Mouse (Mus musculus): Measurements from ENCODE around the gene Klf6. TPM values are rescaled to one million over a fixed set of nuclear protein-coding genes. Genes with fewer than 3 reads are reported as not detected.

Klf6 gene
- total RNA-seq (2021) = 10 to 100 TPM; 45.5 to 50.3 TPM
- long read RNA-seq, experiment 1, full-length matches to known transcripts = 57 of 59 reads
- long read RNA-seq, experiment 1, partial matches to known transcripts = 0 of 59 reads
- long read RNA-seq, experiment 1, other reads (novel, unspliced or antisense) = 2 of 59 reads
- long read RNA-seq, experiment 2, full-length matches to known transcripts = 3 of 4 reads
- long read RNA-seq, experiment 2, partial matches to known transcripts = 0 of 4 reads
- long read RNA-seq, experiment 2, other reads (novel, unspliced or antisense) = 1 of 4 reads

DNA sequence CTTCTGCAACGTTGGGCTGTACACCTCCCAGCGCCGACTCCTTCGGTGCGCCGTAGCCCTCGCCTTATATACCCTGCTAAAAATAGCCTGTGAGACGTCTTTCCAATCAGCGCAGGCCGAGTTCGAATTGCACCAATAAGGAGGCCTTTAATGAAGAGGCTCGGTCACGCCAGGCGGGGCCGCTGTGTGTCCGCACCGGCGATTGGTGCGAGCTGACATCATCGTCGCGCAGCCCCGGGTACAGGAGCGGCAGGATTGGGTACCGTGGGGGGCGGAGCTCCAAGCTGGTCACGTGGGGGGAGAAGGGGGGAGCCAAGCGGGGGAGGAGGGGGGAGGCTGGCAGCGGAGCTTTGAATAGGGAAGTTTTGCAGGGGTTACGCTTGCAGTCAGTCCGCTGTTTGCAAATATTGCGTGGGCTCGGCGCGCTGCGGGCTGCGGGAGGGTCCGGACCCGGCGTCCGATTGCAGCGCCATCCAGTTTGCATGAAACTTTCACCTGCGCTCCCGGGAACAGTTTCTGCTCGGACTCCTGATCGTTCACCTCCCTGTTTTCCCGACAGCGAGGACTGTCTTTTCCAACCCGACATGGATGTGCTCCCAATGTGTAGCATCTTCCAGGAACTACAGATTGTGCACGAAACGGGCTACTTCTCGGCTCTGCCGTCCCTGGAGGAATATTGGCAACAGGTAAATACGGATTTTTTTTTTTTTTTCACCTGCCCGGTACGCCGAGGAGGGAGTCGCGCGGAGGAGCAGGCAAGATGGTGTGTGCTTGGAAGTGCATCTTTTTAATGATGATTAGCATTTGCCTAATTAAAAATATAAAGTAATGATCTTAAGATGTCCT is at the start of gene Klf6:
Gene Klf6 (plus strand): TSS at position 326 of the 846 bp plus-strand sequence.
- peak; percentile 100 for DNase-seq

DNA sequence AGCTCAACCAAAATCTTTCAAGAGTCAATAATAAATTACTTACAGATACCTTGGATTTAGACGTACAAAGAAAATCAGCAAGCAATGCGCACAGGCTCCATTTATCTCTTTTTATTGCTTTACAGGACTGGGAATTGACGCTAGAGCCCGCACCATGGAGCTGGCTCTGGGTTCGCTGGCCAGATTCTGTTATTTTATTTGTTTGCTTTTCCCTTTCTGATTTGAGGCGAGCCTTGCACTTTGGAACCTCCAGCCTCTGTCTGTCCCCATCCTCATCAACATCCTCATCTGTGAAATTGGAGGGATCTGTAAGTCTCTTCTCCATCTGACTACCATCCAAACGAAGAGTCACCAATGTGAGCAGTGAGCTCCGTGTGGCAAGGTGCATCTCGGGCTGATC is 47.8 kb upstream of the Klf6 start:
- DNase-seq = no peak

DNA sequence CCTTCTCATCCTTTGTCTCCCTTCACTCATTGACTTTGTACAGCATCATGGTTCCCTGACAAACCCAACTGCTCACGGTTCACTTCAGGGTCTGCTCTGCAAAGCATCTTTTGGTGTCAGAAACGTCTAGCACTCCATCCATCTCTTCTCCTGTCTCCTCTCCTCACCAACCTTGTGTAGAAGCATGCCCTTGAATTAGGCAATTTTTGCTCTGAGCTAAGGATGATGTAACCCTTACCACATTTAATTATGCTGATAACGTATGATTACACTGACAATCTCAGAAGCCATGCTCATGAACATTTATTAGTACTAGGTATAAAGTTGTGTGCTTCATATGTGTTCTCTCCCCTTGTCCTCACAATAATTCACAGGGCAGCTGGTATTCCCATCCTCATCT is 44.0 kb upstream of the Klf6 start:
- DNase-seq = no peak

DNA sequence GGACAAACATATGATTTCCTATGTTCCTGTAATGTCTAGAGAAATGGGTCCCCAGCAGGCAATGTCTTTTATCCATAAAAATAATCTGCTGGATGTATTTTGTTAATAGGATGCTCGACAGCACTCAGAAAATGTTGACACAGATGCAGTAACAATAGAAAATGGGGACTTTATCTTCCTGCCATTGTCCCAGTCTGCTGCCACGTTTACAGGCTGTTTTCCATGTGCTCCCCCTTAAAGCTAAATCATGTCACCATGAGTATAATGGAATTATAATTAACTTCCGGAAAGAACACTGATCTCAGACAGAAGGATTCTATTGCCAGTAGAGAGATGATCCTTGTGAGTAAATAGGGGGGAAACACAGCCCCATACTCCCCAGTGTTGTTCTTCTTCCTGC is 42.1 kb upstream of the Klf6 start:
- DNase-seq = no peak

DNA sequence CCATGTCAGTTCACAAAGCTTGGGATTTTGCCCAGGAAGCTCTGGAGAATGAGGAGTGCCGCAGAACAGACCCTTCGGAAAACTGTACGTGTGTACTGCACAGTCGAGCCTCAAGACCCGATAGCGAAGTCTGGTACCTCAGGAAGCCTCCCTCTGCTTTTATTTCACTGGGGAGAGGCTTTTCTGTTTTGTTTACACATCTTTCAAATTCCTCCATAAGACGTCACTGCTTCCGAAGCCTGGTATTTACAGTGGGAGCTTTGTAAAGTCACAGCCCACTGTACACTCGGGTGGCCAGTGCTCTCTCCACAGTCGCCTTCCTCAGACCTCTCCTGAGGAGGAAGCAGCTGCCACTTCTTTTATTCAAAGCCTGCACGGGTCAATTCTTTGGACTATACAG is 38.7 kb upstream of the Klf6 start:
- DNase-seq = no peak

DNA sequence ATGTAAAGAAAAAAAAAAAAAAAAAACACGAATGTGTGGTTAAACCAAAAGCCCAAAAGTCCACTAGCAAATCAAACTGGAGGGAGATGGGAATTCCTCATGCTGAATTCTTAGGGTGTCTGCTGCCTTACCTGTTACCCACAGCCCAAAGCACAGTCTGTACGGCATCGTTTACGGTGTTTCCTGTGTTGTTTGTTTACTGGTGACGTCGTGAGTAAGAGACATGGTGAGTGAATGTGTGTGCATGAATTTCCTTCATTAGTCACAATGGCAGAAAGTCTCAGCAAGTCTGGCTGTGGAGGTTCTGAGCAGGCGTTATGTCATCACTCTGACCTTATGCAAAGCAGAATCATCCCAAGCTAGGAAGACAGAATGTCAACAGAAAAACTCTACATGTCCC is 38.1 kb upstream of the Klf6 start:
- no peak for DNase-seq

DNA sequence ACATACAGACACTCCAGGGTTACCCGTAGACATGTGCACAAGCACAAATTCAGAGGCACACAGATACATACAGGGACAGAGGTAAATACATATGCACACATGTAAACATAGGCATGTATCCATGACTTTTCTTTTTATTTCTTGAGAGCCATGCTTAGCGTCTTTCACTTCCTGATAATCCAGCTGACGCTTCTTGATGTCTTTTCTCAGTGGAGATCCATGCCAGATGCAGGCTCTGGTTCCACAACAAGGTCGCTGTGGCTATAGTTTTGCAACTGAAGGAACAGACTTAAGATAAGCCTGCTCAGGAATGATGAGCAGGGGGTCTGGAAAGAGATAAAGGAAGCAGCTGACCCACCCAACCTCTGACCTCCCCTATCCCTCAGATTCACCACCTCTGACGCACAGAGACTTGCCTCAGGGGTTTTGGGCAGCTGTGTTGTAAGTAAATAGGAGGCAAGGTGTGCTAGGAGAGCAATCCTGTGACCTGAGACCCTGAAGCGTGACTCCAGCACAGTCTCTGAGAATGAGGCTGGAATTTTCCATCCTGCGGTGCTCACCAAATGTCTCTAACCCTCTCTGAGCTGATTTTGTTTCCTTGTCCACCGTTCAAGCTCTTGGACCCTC is 37.0 kb upstream of the Klf6 start:
- no peak for DNase-seq

DNA sequence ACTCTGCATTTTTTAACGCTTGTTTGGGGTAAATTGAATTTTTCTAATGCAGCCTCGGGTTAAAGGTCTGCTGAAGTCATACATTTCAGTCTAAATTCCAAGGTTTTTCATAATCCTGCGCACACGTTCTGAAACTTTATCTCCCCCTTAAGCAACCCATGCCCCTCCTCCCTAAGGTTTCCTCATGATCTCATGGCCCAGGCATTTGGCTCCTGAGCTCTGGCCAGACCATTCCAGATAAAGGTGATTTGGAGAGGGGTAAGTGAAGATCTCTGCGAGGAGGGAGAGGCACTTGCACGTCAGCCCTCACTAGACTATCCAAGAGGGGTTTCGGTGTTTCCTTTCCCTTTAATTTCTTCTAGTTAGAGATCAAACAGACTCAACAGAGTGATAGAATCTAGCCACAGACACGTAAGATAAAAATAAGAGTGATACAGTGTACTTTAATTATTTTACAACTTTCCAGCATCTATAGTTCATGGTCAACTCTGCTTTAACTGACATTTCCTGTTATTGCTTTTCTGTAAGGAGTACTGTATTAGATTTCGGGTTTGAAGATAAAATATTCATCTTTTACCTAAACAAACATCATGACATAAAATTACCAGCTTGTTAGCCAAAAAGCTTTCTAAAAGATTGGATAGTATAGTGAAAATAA is 35.0 kb upstream of the Klf6 start:
- DNase-seq = peak; percentile 32 to 44

DNA sequence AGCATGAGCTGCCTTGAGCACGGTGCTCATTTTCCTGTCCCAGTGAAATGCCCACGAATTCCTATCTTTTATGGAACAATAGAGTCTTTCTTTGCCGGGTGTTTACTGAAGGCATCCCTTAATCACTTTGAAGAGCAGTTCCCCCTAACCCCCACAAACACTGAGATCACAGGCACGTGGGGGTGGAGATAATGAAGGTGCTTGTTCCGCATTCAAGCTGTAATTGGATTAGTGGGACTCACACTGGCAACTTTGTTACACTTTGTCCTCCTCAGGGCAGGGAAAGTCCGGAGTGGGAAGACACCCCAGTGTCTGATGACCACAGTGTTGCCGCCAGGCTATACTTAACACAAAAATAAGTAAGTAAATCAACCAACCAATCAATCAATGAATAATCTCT is 29.3 kb upstream of the Klf6 start:
- DNase-seq = no peak

DNA sequence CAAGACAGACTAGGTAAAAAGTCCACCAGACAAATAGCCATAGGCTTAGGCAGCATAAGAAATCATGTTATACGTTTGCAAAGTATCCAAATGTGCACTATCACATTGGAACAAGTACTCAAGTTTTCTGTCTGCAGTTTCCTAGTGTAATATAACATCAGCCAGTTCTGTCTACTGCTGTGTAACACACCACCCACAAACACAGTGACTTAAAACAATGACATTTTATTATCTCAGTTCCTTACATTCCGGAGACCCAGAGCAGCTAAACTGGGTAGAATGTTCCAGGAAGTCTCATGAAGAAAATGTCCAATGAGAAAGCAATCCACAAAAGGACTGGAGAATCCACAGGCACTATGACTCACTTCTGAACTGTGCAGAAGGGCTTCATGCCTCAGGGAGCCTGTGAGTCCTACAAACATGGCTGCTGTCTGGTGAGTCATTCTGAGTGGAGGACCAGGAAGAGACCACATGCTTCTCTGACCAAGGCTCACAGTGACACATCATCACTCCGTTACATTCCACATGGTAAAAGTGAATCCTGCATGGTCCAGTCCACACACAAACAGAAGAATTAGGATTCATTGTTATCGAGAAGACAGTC is 24.0 kb upstream of the Klf6 start:
- DNase-seq = peak; percentile 12 to 46

DNA sequence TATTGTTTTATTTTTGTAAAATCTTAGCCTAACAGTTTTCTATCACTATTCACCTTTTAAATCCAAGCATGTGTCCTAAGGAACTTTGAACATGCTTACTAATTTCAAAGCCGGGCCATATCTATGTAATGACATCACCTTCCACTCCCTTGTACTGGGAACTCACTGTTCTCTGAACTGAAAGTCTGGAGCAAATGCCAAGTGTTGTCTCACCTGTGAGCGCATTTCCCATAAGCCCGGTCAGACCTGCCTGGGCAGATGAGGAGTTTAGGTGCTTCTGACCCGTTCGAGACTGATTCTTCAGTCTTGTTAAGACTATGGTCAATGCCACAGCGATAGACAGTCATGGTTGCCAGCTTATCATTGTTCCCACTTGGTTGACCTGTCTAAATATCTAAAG is 19.9 kb upstream of the Klf6 start:
- DNase-seq = no peak

DNA sequence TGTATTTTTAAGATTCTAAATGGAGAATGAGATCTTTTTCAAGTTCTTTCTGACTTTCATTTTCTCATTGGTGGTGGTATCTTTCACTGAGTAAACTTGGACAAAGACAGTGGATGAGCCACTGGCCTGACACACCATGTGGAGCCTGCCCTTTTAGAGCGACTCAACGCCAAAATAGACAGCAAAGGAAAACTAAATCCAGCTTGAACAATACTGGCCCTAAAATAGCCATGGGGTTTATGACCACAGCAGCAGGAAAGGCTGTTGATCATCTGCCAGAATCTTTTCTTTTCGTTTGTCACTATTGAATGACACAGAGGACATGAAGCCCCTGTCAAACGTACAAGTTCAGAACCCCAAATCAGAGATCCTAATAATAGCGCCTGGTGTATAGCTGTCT is 18.4 kb upstream of the Klf6 start:
- no peak for DNase-seq

DNA sequence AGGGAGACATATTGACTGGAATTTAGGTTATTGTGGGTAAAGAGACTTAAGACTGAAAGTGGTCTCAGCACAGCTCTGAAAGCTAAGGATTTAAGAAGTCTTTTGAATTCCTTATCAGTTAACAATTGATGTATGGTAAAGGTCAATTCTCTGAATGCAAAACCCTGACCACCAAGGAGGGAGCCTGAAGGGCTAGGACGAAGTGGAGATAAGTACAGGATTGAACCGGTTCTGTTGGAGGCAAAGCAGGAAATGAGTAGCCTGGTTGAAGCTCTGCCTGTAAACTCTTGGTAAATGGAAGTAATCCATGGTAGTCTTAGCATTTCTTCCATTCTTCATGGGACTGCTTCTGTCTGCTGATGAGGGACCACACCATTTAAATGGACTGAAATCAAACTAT is 17.5 kb upstream of the Klf6 start:
- DNase-seq = no peak

DNA sequence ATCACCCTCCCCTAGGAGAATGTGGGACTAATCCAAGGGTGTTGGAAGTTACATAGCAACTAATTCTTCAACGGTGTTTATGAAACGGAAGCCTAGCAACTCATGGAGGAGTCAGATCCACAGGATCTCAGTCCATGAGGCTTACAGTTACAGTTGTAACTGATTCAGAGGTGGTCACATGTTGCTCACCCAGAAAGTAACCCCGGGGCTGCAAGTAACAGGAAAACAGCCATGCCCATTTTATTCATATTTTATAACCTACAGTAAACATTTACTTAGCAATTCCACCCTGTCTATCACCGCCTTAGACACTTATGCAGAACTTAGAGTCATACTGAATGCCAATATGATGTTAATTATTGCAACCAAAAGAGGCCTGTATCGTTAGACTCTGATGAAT is 16.9 kb upstream of the Klf6 start:
- no peak for DNase-seq

DNA sequence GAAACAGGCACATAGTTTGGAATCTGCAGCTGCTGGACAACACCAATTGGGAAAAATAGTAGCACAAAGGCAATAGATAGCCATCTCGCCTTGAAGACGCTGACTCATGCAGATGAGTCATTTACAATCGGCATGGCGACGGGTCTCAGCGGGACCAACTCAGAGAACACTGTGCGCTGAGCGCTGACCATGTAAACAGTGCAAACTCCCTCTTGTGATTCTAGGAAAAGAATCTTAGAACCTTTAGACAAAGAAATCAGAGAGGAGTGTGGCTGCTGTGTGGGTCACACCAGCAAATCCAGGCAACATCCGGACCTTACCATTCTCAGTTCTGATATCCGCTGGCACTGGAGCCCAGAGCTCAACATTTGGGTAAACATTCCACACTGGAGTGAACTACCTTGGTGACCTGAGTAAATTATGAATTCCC is 16.1 kb upstream of the Klf6 start:
- DNase-seq = peak; percentile 82

DNA sequence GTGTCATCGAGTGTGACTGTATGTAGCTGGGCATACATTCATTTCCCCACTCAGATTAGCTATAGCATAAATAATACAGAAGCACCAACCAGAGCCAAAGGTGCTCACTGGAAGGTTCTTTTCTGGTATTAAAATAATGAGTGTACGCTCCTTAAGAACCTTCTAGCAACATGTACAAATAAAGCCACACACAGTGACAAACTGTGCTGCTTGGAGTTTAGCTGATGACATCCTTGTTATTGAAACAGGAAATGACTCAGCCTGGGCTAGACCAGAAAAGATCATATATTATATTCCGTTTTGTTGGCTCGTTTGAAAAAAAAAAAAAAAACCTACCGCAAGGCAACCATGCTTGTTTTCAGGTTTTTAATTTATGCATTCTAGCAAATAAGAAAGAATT is 15.7 kb upstream of the Klf6 start:
- DNase-seq = no peak

DNA sequence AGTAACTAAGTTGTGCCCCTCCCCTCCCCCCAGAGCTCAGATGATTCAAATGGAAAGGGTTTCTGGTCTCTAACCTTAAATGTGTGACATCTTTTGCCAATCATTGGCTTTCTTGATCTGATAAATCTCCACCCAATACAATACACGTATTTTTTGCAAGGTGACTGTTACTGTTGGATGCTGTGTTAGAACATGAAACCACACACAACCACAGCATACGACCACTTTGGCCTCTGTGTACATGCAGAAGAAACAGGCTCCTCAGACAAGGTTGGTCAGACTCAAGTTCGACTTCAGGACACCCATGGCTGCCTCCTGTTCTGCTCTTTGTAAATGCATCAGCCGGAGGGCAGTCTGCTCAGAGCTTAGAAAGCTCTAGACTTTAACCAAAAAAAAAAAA is 14.4 kb upstream of the Klf6 start:
- no peak for DNase-seq

DNA sequence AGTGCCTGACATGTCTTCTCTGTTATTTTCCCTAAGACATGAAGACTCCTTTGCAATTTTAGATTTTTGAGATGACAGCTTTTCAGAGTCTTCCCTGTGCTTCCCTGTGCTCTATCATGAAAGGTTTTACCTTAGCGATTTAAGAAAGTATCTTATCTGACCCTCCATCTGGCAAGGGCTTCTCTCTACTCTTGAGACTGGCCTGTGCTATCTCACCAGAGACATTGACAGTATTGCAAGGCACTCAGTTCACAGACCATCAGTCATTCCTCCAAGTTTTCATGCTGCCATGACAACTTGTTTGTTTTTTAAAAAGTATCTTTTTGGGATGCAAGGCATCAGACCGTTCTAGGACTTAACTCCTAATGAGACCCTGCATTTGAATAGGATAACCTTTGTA is 13.5 kb upstream of the Klf6 start:
- no peak for DNase-seq

DNA sequence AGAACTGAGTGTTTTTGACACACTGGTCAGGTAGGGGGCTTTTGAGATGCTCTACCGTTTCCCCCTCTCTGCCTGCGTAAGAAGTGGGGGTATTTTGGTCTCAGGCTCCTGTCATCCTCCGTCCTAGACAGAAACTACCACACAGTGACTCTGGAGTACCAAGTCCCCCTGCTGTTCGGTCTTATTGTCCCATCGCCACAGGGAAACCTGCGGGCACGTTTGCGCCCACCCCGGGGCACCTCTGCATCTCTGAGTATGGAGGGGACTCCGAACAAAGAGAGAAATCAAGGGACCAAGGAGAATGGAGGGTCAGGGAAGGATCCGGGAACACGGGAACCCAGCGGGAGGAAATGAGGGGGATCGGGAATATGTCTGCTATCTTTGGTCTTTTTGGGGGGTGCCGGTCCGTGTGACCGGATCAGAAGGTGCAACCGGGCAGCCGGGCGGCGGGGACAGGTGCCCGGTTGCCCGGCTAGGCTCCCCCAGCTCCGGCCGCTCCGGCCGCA is 578 bp upstream of the Klf6 start:
- DNase-seq = peak; percentile 49 to 53

DNA sequence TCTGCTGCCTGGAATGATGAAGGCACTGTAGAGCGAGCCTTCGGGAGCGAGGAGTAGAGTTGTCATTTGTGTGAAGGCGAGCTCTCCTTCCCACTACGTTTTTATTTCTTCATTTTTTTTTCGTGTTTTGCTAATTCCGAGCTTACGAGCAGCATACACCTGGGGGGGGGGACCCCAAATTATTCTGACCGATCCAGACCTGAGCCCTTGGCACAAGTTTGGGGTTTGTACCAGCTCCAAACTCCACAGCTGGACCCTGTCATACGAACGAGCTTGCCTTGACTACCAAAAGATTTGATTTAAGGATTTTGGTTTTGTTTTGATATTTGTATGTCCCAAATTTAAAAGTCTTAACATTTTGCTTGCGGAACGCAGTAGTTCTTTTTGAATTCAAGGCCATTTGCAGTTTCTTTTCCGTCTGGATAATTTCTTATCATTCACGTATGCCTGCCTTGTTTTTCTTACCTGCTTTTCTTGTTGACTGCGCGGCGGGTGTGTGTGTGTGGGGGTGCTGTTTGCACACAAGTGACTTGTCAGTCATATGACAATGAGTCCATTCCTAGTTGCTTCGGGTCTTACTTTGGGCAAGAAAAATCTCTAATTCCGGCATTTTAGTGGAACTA is 832 bp downstream of the Klf6 start:
- DNase-seq = peak; percentile 69 to 74

DNA sequence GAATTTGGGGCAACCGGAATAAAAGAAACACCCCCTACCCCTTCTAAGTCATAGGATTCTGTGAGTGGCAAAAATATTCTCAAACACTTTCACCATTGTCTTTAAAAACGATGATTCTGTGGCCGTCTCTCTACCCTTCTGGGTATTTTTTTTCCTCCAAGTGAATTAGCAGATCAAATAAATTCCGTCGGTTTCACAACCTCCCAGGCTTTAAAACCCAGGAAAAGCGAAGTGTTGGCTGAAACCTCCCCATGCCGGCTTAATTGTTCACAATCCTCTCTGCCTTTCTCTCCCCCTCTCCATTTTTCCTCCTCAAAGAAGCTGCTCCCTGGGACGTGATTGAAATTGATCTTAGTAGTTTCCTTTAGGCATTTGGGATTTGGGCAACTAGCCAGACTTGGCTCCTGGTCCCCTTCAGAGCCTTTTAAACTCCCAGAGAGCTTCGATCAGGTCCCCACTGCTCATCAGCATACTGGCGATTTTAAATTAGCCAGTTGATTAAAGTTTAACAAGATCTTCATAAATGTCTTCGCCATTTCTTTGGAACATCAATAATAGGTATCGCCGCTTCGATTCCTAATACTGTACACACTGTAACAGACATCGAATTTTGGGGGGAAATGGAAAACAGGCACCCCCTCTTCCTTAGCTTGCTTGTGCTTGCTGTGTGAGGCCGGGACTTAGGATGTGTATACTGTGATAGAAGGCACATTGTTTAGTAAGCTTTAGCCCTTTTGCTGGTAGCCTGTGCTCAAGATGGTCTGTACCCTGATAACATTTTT is 1.5 kb downstream of the Klf6 start:
- DNase-seq = peak; percentile 26 to 30

Measured in adrenal gland, postnatal 36 days (tissue).